Mouse (Mus musculus) lung, postnatal 0 days (tissue): ENCODE measurements around the gene Pnpla8.

Experiments
- CTCF ChIP-seq: IDR thresholded peaks from 2 replicates; pipeline ENCODE4 v1.5.1; 2016; ENCODE audit warnings: antibody characterized with exemption, mild to moderate bottlenecking
- EP300 ChIP-seq: IDR thresholded peaks from 2 replicates; pipeline ENCODE4 v1.6.1; 2016; ENCODE audit warnings: antibody characterized with exemption, mild to moderate bottlenecking, control low read depth

DNA sequence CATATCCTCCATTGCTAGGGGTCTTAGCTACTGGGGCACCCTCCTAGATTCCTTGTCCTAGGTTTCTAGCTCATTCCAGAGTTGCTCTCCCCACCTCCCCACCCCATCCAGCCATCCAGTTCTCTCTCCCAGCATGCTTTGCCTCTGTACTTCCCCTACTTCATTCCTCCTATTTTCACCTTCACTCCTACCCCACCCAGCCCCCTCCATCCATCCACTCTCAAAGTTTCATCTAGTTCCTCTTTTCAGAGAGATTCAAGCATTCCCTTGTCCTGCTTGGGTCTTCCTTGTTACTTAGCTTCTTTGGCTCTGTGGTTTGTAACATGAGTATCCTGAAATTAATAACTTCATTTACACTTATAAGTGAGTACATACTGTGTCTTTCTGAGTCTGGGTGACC lies 41.4 kb downstream of the Pnpla8 start:
- no peak for TF ChIP-seq CTCF
- TF ChIP-seq EP300, result no peak
